Mouse (Mus musculus): ENCODE measurements at regions not wholly inside any gene's neighbourhood (a gene's known extent, or its start where the extent isn't known, plus 50 kb on each side); places are given as distances from the start of the nearest gene placed in this dataset.

GRCm38 (mm10) chr13:102108204-102108603, 340.2 kb upstream of the Pik3r1 start:
- no peak for TF ChIP-seq POLR2A (IDR thresholded peaks at IDR 0.05; ENCODE audit: borderline replicate concordance, insufficient read depth, low read length)
- TF ChIP-seq CTCF (IDR thresholded peaks at IDR 0.05; ENCODE audit: borderline replicate concordance, insufficient read depth, low read depth, low read length), result no peak

Data from cerebellum, adult 2 months (tissue).